Mouse (Mus musculus) c-Kit-positive CD71-positive TER-119-positive erythroid progenitor cells, embryonic 14.5 days (primary cell): ENCODE data around the gene Olfr514.

Experiments
- DNase-seq: peaks from one replicate; pipeline ENCODE4 v3.0.0-alpha.2; 2013; ENCODE audit warnings: low spot score

Gene Olfr514

GRCm38 (mm10) chr7:108825897-108826296 is at the start of gene Olfr514:
Gene Olfr514 (minus strand): TSS chr7:108825997.
- no peak for DNase-seq

GRCm38 (mm10) chr7:108872279-108872678 is 46.5 kb upstream of the Olfr514 start, which contains the start of gene Olfr517:
Gene Olfr517 (minus strand): TSS chr7:108872379.
- DNase-seq, result no peak

DNA sequence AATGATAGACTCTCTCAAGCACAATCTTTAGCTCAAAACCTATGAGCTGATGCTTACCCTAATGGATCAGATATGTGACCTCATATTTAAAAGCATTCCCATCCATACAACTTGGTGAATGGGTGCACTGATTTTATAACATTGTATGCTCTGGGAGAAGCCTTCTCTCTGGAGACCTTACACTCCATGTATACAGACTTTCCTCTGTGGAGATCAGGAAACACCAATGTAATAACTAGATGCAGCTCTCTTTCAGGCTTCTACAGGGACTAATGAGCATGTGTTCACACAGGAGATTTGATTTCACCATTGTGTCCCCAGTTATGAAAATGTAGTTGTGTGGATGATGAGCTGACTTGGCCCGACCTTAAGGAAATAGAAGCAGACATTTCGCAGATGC is 24.6 kb upstream of the Olfr514 start, which contains the start of gene Olfr516:
Gene Olfr516, minus strand, starts transcription at position 101 of the 400 bp plus-strand sequence.
- DNase-seq, result no peak

- peak; percentile 11 for DNase-seq
These were observed 11.1 kb downstream of the Olfr514 start for GRCm38 (mm10) chr7:108814593-108815215.

GRCm38 (mm10) chr7:108797205-108797933 is 28.4 kb downstream of the Olfr514 start:
- no peak for DNase-seq
